Mouse (Mus musculus) embryonic facial prominence, embryonic 12.5 days (tissue): ENCODE data around the gene Adarb2. TPM values are rescaled to one million over a fixed set of nuclear protein-coding genes. Genes with fewer than 3 reads are reported as not detected.

Source experiments
- ATAC-seq: fragments of 200-750 bp; cut with Nextera tagmentation; 2 replicates; pipeline ENCODE4 v1.8.0; 2017; ENCODE audit not compliant: insufficient number of reproducible peaks, insufficient read depth, low FRiP score, low TSS enrichment
- H3K27ac ChIP-seq: fragments of 300-500 bp; sonication (generic); 2 replicates; pipeline ENCODE4 v1.5.1; 2016; ENCODE audit warnings: mild to moderate bottlenecking
- H3K27me3 ChIP-seq: fragments of 300-500 bp; sonication (generic); 2 replicates; pipeline ENCODE4 v1.6.1; 2016; ENCODE audit warnings: mild to moderate bottlenecking, moderate library complexity
- H3K36me3 ChIP-seq: fragments of 300-500 bp; sonication (generic); 2 replicates; pipeline ENCODE4 v1.6.1; 2016; ENCODE audit warnings: mild to moderate bottlenecking
- H3K4me1 ChIP-seq: fragments of 300-500 bp; sonication (generic); 2 replicates; pipeline ENCODE4 v1.6.1; 2016
- H3K4me2 ChIP-seq: fragments of 300-500 bp; sonication (generic); replicated peaks from 2 replicates; pipeline ENCODE4 v1.6.1; 2016; ENCODE audit warnings: mild to moderate bottlenecking, moderate library complexity
- H3K4me3 ChIP-seq: fragments of 300-500 bp; sonication (generic); 2 replicates; pipeline ENCODE4 v1.5.1; 2016; ENCODE audit warnings: mild to moderate bottlenecking
- H3K9ac ChIP-seq: fragments of 300-500 bp; sonication (generic); 2 replicates; pipeline ENCODE4 v1.6.1; 2016; ENCODE audit warnings: mild to moderate bottlenecking, moderate library complexity
- H3K9me3 ChIP-seq: fragments of 300-500 bp; sonication (generic); 2 replicates; pipeline ENCODE4 v1.6.1; 2016; ENCODE audit warnings: mild to moderate bottlenecking, moderate library complexity
- WGBS: fragments of 180-500 bp; shearing (Covaris S2); methylation state at CpG from one replicate; pipeline ENCODE4 v1.1.7; 2016; 5-methylcytosine and 5-hydroxymethylcytosine counted together
- polyA plus RNA-seq: library from polyadenylated mRNA; unstranded; fragments of >200 nt; fragmentation: Nextera tagmentation; extraction: Ambion mirVana; gene quantifications from 2 replicates; pipeline ENCODE4 v1.2.1, GENCODE M21; 2016

The Adarb2 gene
- 3.4 and 3.5 TPM in 2 replicates for polyA plus RNA-seq

GRCm38 (mm10) chr13:8202681-8203476, at the start of gene Adarb2:
Adarb2 (plus strand) TSS chr13:8202866.
- Histone ChIP-seq H3K27me3 (0 out of 2 replicates have a peak, but pooled peaks cover 7% of the 10 kb centered on the region), H3K4me1 (0 out of 2 replicates have a peak, but pooled peaks cover 4% of the 10 kb centered on the region), H3K9ac (peak within 1 kb of the TSS; percentile 49), H3K27ac (no peak within 1 kb of the TSS), H3K4me3 (peak within 1 kb of the TSS; percentile 47), H3K36me3 (no peaks in the 10 kb centered on the region), H3K4me2 (peak within 1 kb of the TSS; percentile 77), H3K9me3 (no peaks in the 10 kb centered on the region)
- under 1% methylated on average over 26 of the region's 26 CpGs for WGBS
- peak; percentile 81 for ATAC-seq

- H3K27me3 ChIP-seq = no peaks in the 10 kb centered on the region
- no peak overlapping the region for H3K27ac ChIP-seq
- ATAC-seq = no peak
- no peak overlapping the region for H3K4me2 ChIP-seq
- no peaks in the 10 kb centered on the region for H3K36me3 ChIP-seq
- 67% methylated on average over 1 of the region's 1 CpGs for WGBS
- no peaks in the 10 kb centered on the region for H3K4me1 ChIP-seq
- no peaks in the 10 kb centered on the region for H3K9me3 ChIP-seq
- no peak overlapping the region for H3K9ac ChIP-seq
- H3K4me3 ChIP-seq = no peak overlapping the region
These were observed 28.9 kb upstream of the Adarb2 start for GRCm38 (mm10) chr13:8173800-8174199.

- no peak overlapping the region for H3K4me3 ChIP-seq
- 59% methylated on average over 7 of the region's 7 CpGs for WGBS
- H3K9me3 ChIP-seq = no peaks in the 10 kb centered on the region
- H3K36me3 ChIP-seq = no peaks in the 10 kb centered on the region
- H3K27me3 ChIP-seq = no peaks in the 10 kb centered on the region
- no peak overlapping the region for H3K9ac ChIP-seq
- H3K4me2 ChIP-seq = no peak overlapping the region
- no peak overlapping the region for H3K27ac ChIP-seq
- H3K4me1 ChIP-seq = no peaks in the 10 kb centered on the region
- no peak for ATAC-seq
These were observed 10.7 kb upstream of the Adarb2 start for GRCm38 (mm10) chr13:8191977-8192376.

DNA sequence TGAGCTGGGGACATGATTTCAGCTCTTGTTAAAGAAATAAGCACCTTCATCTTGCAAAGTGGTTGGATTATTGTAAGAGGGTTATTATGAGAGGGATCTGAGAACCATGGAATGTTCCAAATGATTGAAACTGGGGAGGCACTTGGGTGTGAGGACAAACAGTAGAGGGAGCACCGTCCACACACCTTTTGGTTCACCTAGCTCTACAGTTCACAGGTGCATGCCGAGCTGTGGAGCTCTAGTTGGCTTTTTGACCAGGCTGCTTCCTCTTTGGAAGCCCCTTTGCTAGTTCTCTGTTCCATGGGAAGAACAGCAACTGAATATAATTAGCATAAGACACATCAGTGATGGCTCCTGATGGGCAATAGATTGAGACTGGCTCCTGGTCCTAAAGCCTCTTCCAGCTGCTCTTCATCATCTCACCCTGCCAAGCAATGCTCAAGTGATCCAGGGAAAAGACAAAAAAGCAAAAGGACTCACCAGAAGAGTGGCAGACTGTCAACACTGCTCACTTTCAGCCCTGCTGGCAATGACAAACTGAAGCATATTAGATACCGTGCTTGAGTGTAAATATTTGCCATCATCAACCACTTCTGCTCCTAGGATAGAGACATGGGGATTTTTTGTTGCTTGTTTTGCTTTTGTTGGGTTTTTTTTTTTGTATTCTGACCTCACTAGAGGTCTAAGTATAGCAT, 3.3 kb upstream of the Adarb2 start:
- no peaks in the 10 kb centered on the region for H3K36me3 ChIP-seq
- WGBS = 60% methylated on average over 3 of the region's 3 CpGs
- no peak overlapping the region for H3K27ac ChIP-seq
- H3K9ac ChIP-seq = no peak overlapping the region
- no peak for ATAC-seq
- no peak overlapping the region for H3K4me2 ChIP-seq
- 0 out of 2 replicates have a peak, but pooled peaks cover 7% of the 10 kb centered on the region for H3K27me3 ChIP-seq
- H3K4me1 ChIP-seq = 0 out of 2 replicates have a peak, but pooled peaks cover 4% of the 10 kb centered on the region
- H3K9me3 ChIP-seq = no peaks in the 10 kb centered on the region
- no peak overlapping the region for H3K4me3 ChIP-seq

GRCm38 (mm10) chr13:8203477-8203813, 779 bp downstream of the Adarb2 start:
- Histone ChIP-seq H3K4me1 (0 out of 2 replicates have a peak, but pooled peaks cover 4% of the 10 kb centered on the region), H3K4me2 (peak overlapping the region; percentile 77), H3K27ac (no peak overlapping the region), H3K9ac (peak overlapping the region; percentile 49), H3K9me3 (no peaks in the 10 kb centered on the region), H3K4me3 (peak overlapping the region; percentile 47), H3K27me3 (0 out of 2 replicates have a peak, but pooled peaks cover 7% of the 10 kb centered on the region), H3K36me3 (no peaks in the 10 kb centered on the region)
- no peak for ATAC-seq
- under 1% methylated on average over 4 of the region's 4 CpGs for WGBS

- Histone ChIP-seq H3K27me3 (0 out of 2 replicates have a peak, but pooled peaks cover 7% of the 10 kb centered on the region), H3K4me2 (no peak overlapping the region), H3K4me3 (no peak overlapping the region), H3K36me3 (no peaks in the 10 kb centered on the region), H3K9me3 (no peaks in the 10 kb centered on the region), H3K27ac (no peak overlapping the region), H3K4me1 (0 out of 2 replicates have a peak, but pooled peaks cover 4% of the 10 kb centered on the region), H3K9ac (no peak overlapping the region)
- ATAC-seq = no peak
- 71% methylated on average over 16 of the region's 16 CpGs for WGBS
These were observed 4.7 kb downstream of the Adarb2 start for GRCm38 (mm10) chr13:8207337-8207736.

GRCm38 (mm10) chr13:8210776-8211175, 8.1 kb downstream of the Adarb2 start:
- Histone ChIP-seq H3K9ac (no peak overlapping the region), H3K4me1 (no peaks in the 10 kb centered on the region), H3K27me3 (no peaks in the 10 kb centered on the region), H3K4me3 (no peak overlapping the region), H3K9me3 (no peaks in the 10 kb centered on the region), H3K4me2 (no peak overlapping the region), H3K36me3 (no peaks in the 10 kb centered on the region), H3K27ac (no peak overlapping the region)
- WGBS = 69% methylated on average over 4 of the region's 4 CpGs
- ATAC-seq = no peak

- 54% methylated on average over 1 of the region's 1 CpGs for WGBS
- Histone ChIP-seq H3K4me1 (no peaks in the 10 kb centered on the region), H3K27ac (no peak overlapping the region), H3K4me2 (no peak overlapping the region), H3K36me3 (no peaks in the 10 kb centered on the region), H3K9ac (no peak overlapping the region), H3K9me3 (no peaks in the 10 kb centered on the region), H3K4me3 (no peak overlapping the region), H3K27me3 (no peaks in the 10 kb centered on the region)
- no peak for ATAC-seq
These were observed 36.2 kb downstream of the Adarb2 start for GRCm38 (mm10) chr13:8238871-8239270.

- Histone ChIP-seq H3K27ac (no peak overlapping the region), H3K9me3 (no peaks in the 10 kb centered on the region), H3K36me3 (no peaks in the 10 kb centered on the region), H3K4me1 (peaks cover 2% of the 10 kb centered on the region; the same call in 1 of the 2 replicates), H3K9ac (no peak overlapping the region), H3K4me2 (no peak overlapping the region), H3K4me3 (no peak overlapping the region), H3K27me3 (no peaks in the 10 kb centered on the region)
- ATAC-seq = no peak
- WGBS = 83% methylated on average over 5 of the region's 5 CpGs
These were observed 45.5 kb downstream of the Adarb2 start for GRCm38 (mm10) chr13:8248016-8248667.

DNA sequence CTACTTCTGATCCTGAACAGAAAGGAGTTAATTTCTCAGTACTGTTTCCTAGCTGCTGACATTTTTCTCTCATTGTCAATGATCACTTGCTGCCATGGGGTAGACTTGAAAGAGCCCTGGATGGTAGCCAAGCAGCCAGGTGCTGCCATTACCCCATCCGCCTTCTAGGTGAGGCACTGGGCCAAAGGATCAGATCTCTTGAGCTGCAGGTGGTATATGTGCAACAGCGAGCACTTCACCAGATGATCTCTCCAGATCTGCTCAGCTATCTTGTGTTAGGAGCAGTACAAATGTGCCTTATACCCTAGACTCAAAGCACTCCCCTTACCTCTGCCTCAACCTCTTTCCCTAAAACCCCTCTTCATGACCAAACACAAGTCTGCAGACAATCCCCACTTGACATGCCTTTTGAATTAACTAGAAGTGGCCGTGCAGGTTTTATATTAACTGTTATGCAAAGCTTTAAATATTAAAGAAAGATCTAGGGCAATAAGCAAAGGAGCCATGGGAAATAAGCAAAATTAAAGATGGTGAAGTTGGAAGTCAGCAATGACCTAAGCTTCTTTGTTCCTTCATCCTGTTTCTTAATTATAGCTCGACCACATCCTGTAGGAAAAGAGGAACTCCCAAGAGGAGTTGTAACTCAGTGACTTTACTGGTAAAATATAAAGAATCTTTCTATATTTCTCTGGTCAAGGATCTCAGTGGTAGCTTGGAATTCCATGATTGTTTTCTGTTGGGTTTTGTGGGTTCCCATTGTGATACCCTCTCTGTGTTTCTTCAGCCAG, 69.7 kb downstream of the Adarb2 start:
- H3K27ac ChIP-seq = no peak overlapping the region
- no peaks in the 10 kb centered on the region for H3K27me3 ChIP-seq
- no peaks in the 10 kb centered on the region for H3K36me3 ChIP-seq
- ATAC-seq = no peak
- WGBS = 79% methylated on average over 4 of the region's 4 CpGs
- no peaks in the 10 kb centered on the region for H3K9me3 ChIP-seq
- no peak overlapping the region for H3K4me2 ChIP-seq
- no peak overlapping the region for H3K4me3 ChIP-seq
- no peaks in the 10 kb centered on the region for H3K4me1 ChIP-seq
- no peak overlapping the region for H3K9ac ChIP-seq

GRCm38 (mm10) chr13:8283116-8283515, 80.5 kb downstream of the Adarb2 start:
- WGBS = 64% methylated on average over 2 of the region's 2 CpGs
- no peaks in the 10 kb centered on the region for H3K36me3 ChIP-seq
- no peaks in the 10 kb centered on the region for H3K9me3 ChIP-seq
- no peak overlapping the region for H3K27ac ChIP-seq
- H3K4me2 ChIP-seq = no peak overlapping the region
- H3K4me3 ChIP-seq = no peak overlapping the region
- ATAC-seq = no peak
- H3K9ac ChIP-seq = no peak overlapping the region
- no peaks in the 10 kb centered on the region for H3K27me3 ChIP-seq
- H3K4me1 ChIP-seq = no peaks in the 10 kb centered on the region
